Mouse (Mus musculus) heart, adult 2 months (tissue): ENCODE results near the gene Ckm. TPM values are rescaled to one million over a fixed set of nuclear protein-coding genes. Genes with fewer than 3 reads are reported as not detected.

Experiments used
- DNase-seq, 2 experiments: peaks; one replicate each; pipeline ENCODE4 v3.0.0; 2021
- H3K27ac ChIP-seq: fragments of 200-600 bp; 2 replicates; pipeline ENCODE4 v1.8.1; 2022
- H3K27me3 ChIP-seq: fragments of 200-500 bp; 2 replicates; pipeline ENCODE4 v1.6.1; 2012; ENCODE audit warnings: mild to moderate bottlenecking, low read length, inconsistent platforms, mixed read lengths; ENCODE audit not compliant: control insufficient read depth, insufficient read depth
- H3K36me3 ChIP-seq: fragments of 200-500 bp; 2 replicates; pipeline ENCODE4 v1.6.1; 2012; ENCODE audit warnings: low read length, inconsistent platforms; ENCODE audit not compliant: control insufficient read depth, insufficient read depth
- H3K4me1 ChIP-seq: fragments of 200-500 bp; 2 replicates; pipeline ENCODE4 v1.6.1; 2011; ENCODE audit warnings: low read length; ENCODE audit not compliant: control insufficient read depth, insufficient read depth
- H3K4me3 ChIP-seq: fragments of 200-600 bp; 2 replicates; pipeline ENCODE4 v1.8.1; 2022
- H3K79me2 ChIP-seq: fragments of 200-500 bp; replicated peaks from 2 replicates; pipeline ENCODE4 v1.6.1; 2012; ENCODE audit warnings: mild to moderate bottlenecking, inconsistent platforms, low read length, moderate library complexity, mixed read lengths; ENCODE audit not compliant: control insufficient read depth, insufficient read depth
- H3K9ac ChIP-seq: fragments of 200-500 bp; 2 replicates; pipeline ENCODE4 v1.6.1; 2012; ENCODE audit warnings: low read depth, mild to moderate bottlenecking, control low read depth, inconsistent platforms, low read length, mixed read lengths
- CTCF ChIP-seq: fragments of 200-600 bp; IDR thresholded peaks from 2 replicates; pipeline ENCODE4 v1.8.1; 2022; ENCODE audit warnings: antibody characterized with exemption, mild to moderate bottlenecking, moderate library complexity
- EP300 ChIP-seq: fragments of 200-500 bp; IDR thresholded peaks from 2 replicates; pipeline ENCODE4 v1.6.1; 2011; ENCODE audit warnings: low read depth, low read length, control low read depth; ENCODE audit not compliant: insufficient read depth
- POLR2A ChIP-seq: fragments of 200-500 bp; IDR thresholded peaks from 2 replicates; pipeline ENCODE4 v1.6.1; 2011; ENCODE audit warnings: mild to moderate bottlenecking, low read depth, low read length, control low read depth; ENCODE audit not compliant: insufficient read depth
- WGBS: fragments of 180-500 bp; shearing (Covaris S2); methylation state at CpG from one replicate; pipeline ENCODE4 v1.1.7; 2018; 5-methylcytosine and 5-hydroxymethylcytosine counted together
- intact Hi-C: fragments of 180-260 bp; cut with DNase I; formaldehyde crosslinking; loops from one replicate; pipeline ENCODE4 v1.15.1; 2025
- polyA plus RNA-seq: library from polyadenylated mRNA; depleted of rRNA; stranded (reverse); fragments of >200 nt; gene quantifications from 2 replicates; pipeline ENCODE4 v1.2.3, GENCODE M21; 2012
- total RNA-seq, 2 experiments: library from RNA; stranded (reverse); gene quantifications; 2 replicates each; pipeline ENCODE4 v1.2.3; 2021

The Ckm gene
- total and polyA plus RNA-seq, 3 experiments: 3,482 to 7,008 (median 3,985) TPM

DNA sequence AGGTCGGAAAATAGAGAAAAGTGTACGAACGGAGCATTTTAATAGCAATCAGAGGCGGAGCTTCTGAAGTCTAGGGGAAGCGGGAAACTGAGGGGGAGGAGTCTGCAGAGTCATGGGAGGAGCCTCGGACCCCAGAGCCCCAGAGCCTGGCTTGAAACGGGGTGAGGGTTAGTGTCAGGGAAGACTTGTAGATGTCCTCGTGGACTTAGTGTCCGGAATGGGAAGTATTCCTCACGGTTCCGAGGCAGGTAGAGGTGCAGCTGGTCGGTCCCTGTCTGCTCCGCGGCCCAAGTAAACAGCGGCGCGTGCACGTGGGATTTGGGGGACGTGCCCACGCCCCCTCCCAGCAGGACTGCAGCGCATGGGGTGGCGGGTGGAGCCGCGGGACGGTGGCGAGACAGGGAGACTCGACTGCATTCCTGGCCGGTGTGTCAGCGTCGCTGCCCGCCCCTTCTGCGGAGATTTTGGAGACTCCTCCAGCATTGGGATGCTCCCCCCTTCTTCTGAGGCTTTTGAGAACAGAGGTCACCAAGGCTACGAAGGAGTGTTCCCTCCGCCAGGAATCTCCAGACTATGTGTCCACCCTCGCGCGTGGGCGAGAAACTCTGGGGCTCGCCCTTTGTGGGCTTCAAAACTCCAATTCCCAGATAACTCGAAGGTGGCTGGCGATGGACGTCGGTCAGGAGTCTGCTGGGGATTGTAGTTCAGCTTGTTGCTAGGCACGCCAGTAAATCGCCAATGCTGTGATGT lies 44.5 kb upstream of the Ckm start:
- intact Hi-C loops: loop anchor here (2.0 to 5.0 kb wide), 3 partner anchors 15 to 133 kb away; partner anchors contain the start of genes Ercc1 and Opa3
- Histone ChIP-seq H3K27me3 (no peaks in the 10 kb centered on the region), H3K9ac (peak overlapping the region; percentile 70), H3K4me1 (peaks cover 9% of the 10 kb centered on the region), H3K36me3 (no peaks in the 10 kb centered on the region; the same call in 1 of the 2 replicates), H3K27ac (peak overlapping the region; percentile 93), H3K79me2 (no peaks in the 10 kb centered on the region), H3K4me3 (peak overlapping the region; percentile 77)
- 0 out of 2 replicates have a peak, but pooled peaks have one; percentile 39 for TF ChIP-seq EP300
- no peak for TF ChIP-seq POLR2A
- under 1% methylated on average over 45 of the region's 45 CpGs for WGBS
- DNase-seq: peak; percentile 81 to 83

DNA sequence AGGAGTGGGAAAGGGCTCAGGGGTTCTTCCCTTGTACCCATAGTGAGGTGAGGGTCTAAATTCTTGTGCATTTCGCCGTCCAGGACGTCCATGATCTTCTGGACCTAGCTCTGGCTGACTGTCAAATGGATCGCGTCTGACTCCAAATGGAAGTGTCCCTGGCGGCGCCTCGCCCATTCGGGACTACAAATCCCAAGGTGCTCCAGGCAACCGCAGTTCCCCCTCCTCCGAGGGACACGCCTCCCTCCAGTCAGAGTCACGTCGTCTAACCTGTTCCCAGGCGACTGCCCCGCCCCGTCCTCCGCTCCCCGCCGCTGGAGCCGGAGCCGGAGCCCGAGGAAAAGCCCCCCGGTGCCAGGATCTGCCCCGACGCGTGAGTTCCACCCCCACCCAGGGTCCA lies 43.6 kb upstream of the Ckm start:
- WGBS: under 1% methylated on average over 27 of the region's 27 CpGs
- DNase-seq: peak; percentile 91 to 95
- Histone ChIP-seq H3K4me1 (peaks cover 12% of the 10 kb centered on the region), H3K36me3 (no peaks in the 10 kb centered on the region; the same call in 1 of the 2 replicates), H3K4me3 (peak overlapping the region; percentile 77), H3K79me2 (no peaks in the 10 kb centered on the region), H3K9ac (peak overlapping the region; percentile 85), H3K27ac (peak overlapping the region; percentile 93), H3K27me3 (no peaks in the 10 kb centered on the region)
- intact Hi-C loops: loop anchor here (2.0 to 5.0 kb wide), 3 partner anchors 16 to 134 kb away; partner anchors contain the start of genes Ercc1 and Opa3
- TF ChIP-seq EP300 (0 out of 2 replicates have a peak, but pooled peaks have one; percentile 60), POLR2A (peak; percentile 44; the same call in 1 of the 2 replicates), CTCF (0 out of 2 replicates have a peak, but pooled peaks have one; percentile 11)

DNA sequence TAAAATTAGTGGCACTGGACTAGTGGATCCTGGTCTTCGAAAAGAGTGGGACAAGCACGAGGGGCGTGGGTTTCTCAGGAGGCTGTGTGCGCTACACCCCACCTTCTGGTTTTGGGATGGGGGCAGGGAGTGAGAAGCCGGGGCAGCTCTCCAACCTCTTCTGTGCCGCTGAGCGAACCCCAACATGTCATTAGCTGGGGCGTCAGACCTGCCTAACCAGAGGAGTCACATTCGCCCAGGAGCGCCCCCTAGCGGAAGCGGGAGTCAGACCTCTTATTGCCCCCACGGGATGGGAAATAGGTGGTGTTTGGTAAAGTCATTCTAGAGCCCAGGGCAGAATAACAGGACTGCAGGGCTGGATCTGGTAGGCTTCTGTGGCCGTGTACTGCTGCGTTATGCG lies 42.9 kb upstream of the Ckm start:
- intact Hi-C loops: loop anchor here (2.0 to 5.0 kb wide), 3 partner anchors 17 to 134 kb away; partner anchors contain the start of genes Ercc1 and Opa3
- Histone ChIP-seq H3K4me3 (peak overlapping the region; percentile 77), H3K4me1 (peaks cover 12% of the 10 kb centered on the region), H3K9ac (peak overlapping the region; percentile 85), H3K27me3 (no peaks in the 10 kb centered on the region), H3K79me2 (no peaks in the 10 kb centered on the region), H3K27ac (peak overlapping the region; percentile 93), H3K36me3 (no peaks in the 10 kb centered on the region; the same call in 1 of the 2 replicates)
- peak; percentile 84 to 89 for DNase-seq
- TF ChIP-seq CTCF (peak; percentile 96; the same call in 1 of the 2 replicates), POLR2A (no peak), EP300 (no peak)
- 5% methylated on average over 16 of the region's 16 CpGs for WGBS

DNA sequence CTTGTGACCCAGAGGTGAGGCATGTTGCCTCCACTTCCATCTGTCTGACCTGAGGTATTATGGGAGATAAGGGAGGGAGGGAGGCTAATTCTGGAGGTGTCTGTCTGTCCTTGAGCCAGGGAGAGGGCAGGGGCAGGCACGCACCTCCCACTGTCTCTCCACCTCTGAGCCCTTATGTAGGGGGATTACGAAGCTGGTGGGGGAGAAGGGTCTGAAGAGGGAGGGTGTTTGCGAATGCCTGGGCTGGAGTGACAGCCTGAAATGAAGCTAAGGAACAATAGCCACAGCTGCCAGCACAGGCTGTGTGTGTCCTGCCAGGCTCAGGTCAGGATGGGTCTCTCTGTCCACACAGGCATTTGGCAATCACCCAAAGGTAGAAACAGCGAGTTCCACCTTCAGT lies 42.3 kb upstream of the Ckm start:
- WGBS: 30% methylated on average over 4 of the region's 4 CpGs
- H3K27me3 ChIP-seq: no peaks in the 10 kb centered on the region
- peak overlapping the region; percentile 77 for H3K4me3 ChIP-seq
- H3K36me3 ChIP-seq: no peaks in the 10 kb centered on the region; the same call in 1 of the 2 replicates
- peak; percentile 53 to 67 for DNase-seq
- no peaks in the 10 kb centered on the region for H3K79me2 ChIP-seq
- peak overlapping the region; percentile 85 for H3K9ac ChIP-seq
- no peak for TF ChIP-seq CTCF
- peak; percentile 37; the same call in 1 of the 2 replicates for TF ChIP-seq POLR2A
- TF ChIP-seq EP300: peak; percentile 74
- H3K27ac ChIP-seq: peak overlapping the region; percentile 93
- H3K4me1 ChIP-seq: peaks cover 12% of the 10 kb centered on the region
- intact Hi-C loops: loop anchor here (5.0 kb wide), 2 partner anchors 65 to 135 kb away; partner anchors contain the start of gene Opa3

DNA sequence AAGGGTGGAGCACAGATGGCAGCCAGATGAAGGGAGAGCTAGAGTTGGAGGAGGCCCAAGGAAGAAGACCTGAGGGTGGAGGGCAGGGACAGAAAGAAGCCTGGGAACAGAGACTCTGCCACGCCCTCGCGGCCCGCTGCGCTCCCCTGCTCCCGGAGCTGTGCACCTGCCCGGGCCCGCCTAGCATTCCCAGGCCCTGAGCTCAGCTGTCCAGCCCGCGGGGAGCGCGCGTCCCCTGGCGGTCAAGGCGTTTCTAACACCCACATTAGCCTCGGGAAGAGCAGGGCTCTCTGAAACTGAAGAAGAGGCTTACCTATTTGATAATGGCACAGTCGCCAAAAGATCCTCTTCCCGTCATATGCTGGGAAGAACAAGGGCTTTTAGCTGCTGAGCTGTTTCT lies 40.7 kb upstream of the Ckm start:
- Histone ChIP-seq H3K36me3 (no peaks in the 10 kb centered on the region; the same call in 1 of the 2 replicates), H3K27ac (peak overlapping the region; percentile 93), H3K4me3 (peak overlapping the region; percentile 20; the same call in 1 of the 2 replicates), H3K79me2 (0 out of 2 replicates have a peak, but pooled peaks cover 2% of the 10 kb centered on the region), H3K9ac (no peak overlapping the region), H3K4me1 (peaks cover 11% of the 10 kb centered on the region), H3K27me3 (no peaks in the 10 kb centered on the region)
- intact Hi-C loops: loop anchor here (5.0 kb wide), 2 partner anchors 67 to 137 kb away; partner anchors contain the start of gene Opa3
- peak; percentile 84 to 88 for DNase-seq
- TF ChIP-seq POLR2A (no peak), EP300 (peak; percentile 84; the same call in 1 of the 2 replicates)
- 5% methylated on average over 18 of the region's 18 CpGs for WGBS
